Mouse (Mus musculus) liver, postnatal 0 days (tissue): Measurements from ENCODE around the gene Sema5a. TPM values are rescaled to one million over a fixed set of nuclear protein-coding genes. Genes with fewer than 3 reads are reported as not detected.

ENCODE experiments used
- ATAC-seq: fragments of 200-750 bp; cut with Nextera tagmentation; 2 replicates; pipeline ENCODE4 v1.8.0; 2017; ENCODE audit warnings: mild to moderate bottlenecking, moderate library complexity
- DNase-seq: peaks from one replicate; pipeline ENCODE4 v3.0.0-alpha.2; 2016
- H3K27ac ChIP-seq: fragments of 300-500 bp; sonication (generic); 2 replicates; pipeline ENCODE4 v1.5.1; 2014; ENCODE audit warnings: antibody characterized with exemption, moderate library complexity, mild to moderate bottlenecking, low read depth
- H3K27me3 ChIP-seq: fragments of 300-500 bp; sonication (generic); 2 replicates; pipeline ENCODE4 v1.6.1; 2014; ENCODE audit warnings: low read length, control low read depth, mixed read lengths; ENCODE audit not compliant: insufficient read depth
- H3K36me3 ChIP-seq: fragments of 300-500 bp; sonication (generic); replicated peaks from 2 replicates; pipeline ENCODE4 v1.6.1; 2014; ENCODE audit warnings: mild to moderate bottlenecking, control low read depth, low read length, moderate library complexity, mixed read lengths; ENCODE audit not compliant: insufficient read depth
- H3K4me1 ChIP-seq: fragments of 300-500 bp; sonication (generic); 2 replicates; pipeline ENCODE4 v1.6.1; 2014; ENCODE audit warnings: antibody characterized with exemption, mild to moderate bottlenecking, control low read depth; ENCODE audit not compliant: insufficient read depth
- H3K4me2 ChIP-seq: fragments of 300-500 bp; sonication (generic); 2 replicates; pipeline ENCODE4 v1.6.1; 2014; ENCODE audit warnings: low read depth, mild to moderate bottlenecking, low read length, moderate library complexity, mixed read lengths
- H3K4me3 ChIP-seq: fragments of 300-500 bp; sonication (generic); 2 replicates; pipeline ENCODE4 v1.5.1; 2014; ENCODE audit warnings: low read depth, low read length
- H3K9ac ChIP-seq: fragments of 300-500 bp; sonication (generic); replicated peaks from 2 replicates; pipeline ENCODE4 v1.6.1; 2014; ENCODE audit warnings: mild to moderate bottlenecking, moderate library complexity
- H3K9me3 ChIP-seq: fragments of 300-500 bp; sonication (generic); 2 replicates; pipeline ENCODE4 v1.6.1; 2016; ENCODE audit warnings: mild to moderate bottlenecking, control low read depth, low read length, mixed read lengths
- CTCF ChIP-seq: sonication (generic); IDR thresholded peaks from 2 replicates; pipeline ENCODE4 v1.5.1; 2016; ENCODE audit warnings: antibody characterized with exemption, low read depth
- EP300 ChIP-seq: IDR thresholded peaks from 2 replicates; pipeline ENCODE4 v1.6.1; 2016; ENCODE audit warnings: antibody characterized with exemption, low read depth, mild to moderate bottlenecking
- WGBS: fragments of 180-500 bp; shearing (Covaris S2); extraction: QIAGEN DNeasy Blood & Tissue Kit; methylation state at CpG from one replicate; pipeline ENCODE4 v1.1.7; 2014; ENCODE audit not compliant: insufficient replicate concordance; 5-methylcytosine and 5-hydroxymethylcytosine counted together
- polyA plus RNA-seq: library from polyadenylated mRNA; unstranded; fragments of >200 nt; fragmentation: Nextera tagmentation; extraction: Ambion mirVana; gene quantifications from 2 replicates; pipeline ENCODE4 v1.2.1, GENCODE M21; 2015

The Sema5a gene
- polyA plus RNA-seq, 1 experiment from 2014 or later = 0.36 TPM

DNA sequence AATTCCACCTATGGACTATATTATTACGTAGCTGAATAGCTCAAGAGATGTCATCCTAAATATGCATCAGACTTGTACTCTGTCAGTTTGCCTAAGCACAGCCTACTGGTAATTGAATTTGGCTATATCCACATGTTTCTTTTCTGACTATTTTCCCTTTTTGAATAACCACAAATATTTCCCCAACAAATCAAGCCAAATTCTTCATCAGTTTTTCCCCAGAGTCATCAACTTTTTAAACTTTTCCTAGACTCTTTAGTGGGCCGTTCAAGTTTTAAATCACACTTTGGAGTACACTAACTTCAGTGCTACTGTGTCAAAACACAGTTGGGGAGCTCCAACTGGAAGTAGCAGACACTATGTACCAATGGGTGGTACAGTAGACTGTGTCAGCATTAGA lies 448.4 kb downstream of the Sema5a start:
- H3K4me1 ChIP-seq = no peaks in the 10 kb centered on the region
- H3K27me3 ChIP-seq = no peaks in the 10 kb centered on the region
- H3K4me3 ChIP-seq = no peak overlapping the region
- WGBS = 80% methylated on average over 2 of the region's 2 CpGs
- H3K27ac ChIP-seq = no peak overlapping the region
- no peak overlapping the region for H3K4me2 ChIP-seq
- no peak overlapping the region for H3K9ac ChIP-seq
- no peaks in the 10 kb centered on the region for H3K36me3 ChIP-seq
- no peak for ATAC-seq
- H3K9me3 ChIP-seq = no peaks in the 10 kb centered on the region
- no peak for DNase-seq
- TF ChIP-seq CTCF (no peak), EP300 (no peak)

DNA sequence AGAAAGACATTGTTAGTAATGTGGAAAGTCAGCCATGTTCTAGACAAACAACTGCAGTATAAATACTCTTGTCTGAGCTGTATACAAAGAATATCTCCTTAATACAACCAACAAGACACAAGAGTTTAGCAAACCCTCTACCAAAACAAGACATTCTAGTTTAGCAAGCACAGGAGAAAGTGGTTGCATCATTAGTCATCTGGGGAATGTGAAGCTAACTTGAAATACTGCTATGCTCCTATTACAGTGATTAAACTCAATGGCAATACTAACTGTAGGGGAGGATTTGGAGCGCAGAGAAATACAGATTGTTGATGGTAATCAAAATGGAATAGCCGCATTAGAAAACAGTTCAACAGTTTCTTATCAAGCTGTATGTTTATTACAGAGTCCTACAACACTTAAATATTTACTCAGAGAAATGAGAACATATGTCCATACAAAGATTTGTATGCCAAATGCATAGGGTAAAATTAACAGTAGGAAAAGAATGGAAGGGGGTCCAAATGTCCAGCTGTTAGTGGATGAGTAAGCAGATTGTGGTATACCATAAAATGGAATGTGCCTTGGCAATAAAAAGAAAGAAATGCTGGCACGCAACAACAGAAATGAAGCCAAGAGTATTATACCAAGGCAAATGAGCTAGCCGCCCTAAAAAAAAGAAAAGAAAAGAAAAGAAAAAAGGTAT lies 472.8 kb downstream of the Sema5a start:
- no peaks in the 10 kb centered on the region for H3K27me3 ChIP-seq
- H3K9ac ChIP-seq = no peak overlapping the region
- 81% methylated on average over 4 of the region's 4 CpGs for WGBS
- TF ChIP-seq CTCF = no peak
- TF ChIP-seq EP300 = no peak
- DNase-seq = no peak
- H3K9me3 ChIP-seq = no peaks in the 10 kb centered on the region
- no peaks in the 10 kb centered on the region for H3K4me1 ChIP-seq
- H3K4me2 ChIP-seq = no peak overlapping the region
- no peak overlapping the region for H3K4me3 ChIP-seq
- H3K27ac ChIP-seq = no peak overlapping the region
- ATAC-seq = no peak
- H3K36me3 ChIP-seq = no peaks in the 10 kb centered on the region

DNA sequence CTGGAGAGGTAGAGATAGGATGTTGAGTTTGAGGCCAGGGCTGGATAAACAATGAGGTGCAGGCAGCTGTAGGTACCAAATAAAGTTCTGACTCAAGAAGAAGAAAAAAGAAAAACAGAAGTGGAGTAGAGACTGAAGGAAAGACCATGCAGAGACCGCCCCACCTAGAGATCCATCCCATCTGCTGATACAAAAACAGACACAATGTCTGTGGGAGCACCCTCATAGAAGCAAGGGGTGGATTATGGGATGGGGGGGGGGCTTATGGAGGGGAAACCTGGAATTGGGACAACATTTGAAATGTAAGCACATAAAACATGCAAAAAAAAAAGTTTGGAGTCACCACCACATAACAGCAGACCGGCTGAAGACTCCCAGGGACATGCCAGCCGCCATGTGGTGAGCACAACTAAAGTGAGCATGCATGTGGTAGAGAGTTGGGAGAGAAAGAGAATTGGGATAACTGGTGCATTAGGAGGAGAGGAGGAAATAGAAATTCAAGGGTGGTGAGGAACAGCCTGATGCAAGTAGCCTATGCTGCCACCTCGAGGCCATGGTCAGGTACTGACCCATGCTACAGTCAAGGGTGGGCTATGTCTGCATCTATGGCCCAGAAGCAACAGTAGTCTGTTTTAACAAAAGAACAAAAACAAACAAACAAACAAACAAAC lies 473.8 kb downstream of the Sema5a start:
- no peak overlapping the region for H3K9ac ChIP-seq
- H3K4me2 ChIP-seq = no peak overlapping the region
- H3K4me3 ChIP-seq = no peak overlapping the region
- H3K36me3 ChIP-seq = no peaks in the 10 kb centered on the region
- no peaks in the 10 kb centered on the region for H3K4me1 ChIP-seq
- no peak for ATAC-seq
- peak; percentile 41 for DNase-seq
- TF ChIP-seq EP300 = no peak
- peak; percentile 81 for TF ChIP-seq CTCF
- no peaks in the 10 kb centered on the region for H3K9me3 ChIP-seq
- no peak overlapping the region for H3K27ac ChIP-seq
- H3K27me3 ChIP-seq = no peaks in the 10 kb centered on the region
- WGBS = 38% methylated on average over 4 of the region's 4 CpGs

DNA sequence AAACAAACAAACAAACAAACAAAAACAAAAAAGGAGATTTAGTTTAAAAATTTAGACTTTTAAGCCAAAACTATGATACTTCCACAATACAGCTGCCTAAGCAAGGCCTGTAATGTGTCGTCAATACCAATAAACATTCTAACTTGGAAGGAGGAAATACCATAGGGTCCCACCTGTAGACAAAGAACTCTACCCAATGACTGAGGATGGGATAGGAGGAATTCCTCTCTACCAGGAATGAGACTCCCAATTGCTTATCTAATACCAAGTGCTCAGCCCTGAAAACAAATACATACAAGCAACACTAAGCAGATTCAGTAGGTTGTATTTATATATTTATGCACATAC lies 474.3 kb downstream of the Sema5a start:
- Histone ChIP-seq H3K9ac (no peak overlapping the region), H3K9me3 (no peaks in the 10 kb centered on the region), H3K4me1 (no peaks in the 10 kb centered on the region), H3K27me3 (no peaks in the 10 kb centered on the region), H3K4me3 (no peak overlapping the region), H3K36me3 (no peaks in the 10 kb centered on the region), H3K27ac (no peak overlapping the region), H3K4me2 (no peak overlapping the region)
- no peak for ATAC-seq
- TF ChIP-seq CTCF = no peak
- TF ChIP-seq EP300 = no peak
- 76% methylated on average over 1 of the region's 1 CpGs for WGBS
- DNase-seq = no peak

DNA sequence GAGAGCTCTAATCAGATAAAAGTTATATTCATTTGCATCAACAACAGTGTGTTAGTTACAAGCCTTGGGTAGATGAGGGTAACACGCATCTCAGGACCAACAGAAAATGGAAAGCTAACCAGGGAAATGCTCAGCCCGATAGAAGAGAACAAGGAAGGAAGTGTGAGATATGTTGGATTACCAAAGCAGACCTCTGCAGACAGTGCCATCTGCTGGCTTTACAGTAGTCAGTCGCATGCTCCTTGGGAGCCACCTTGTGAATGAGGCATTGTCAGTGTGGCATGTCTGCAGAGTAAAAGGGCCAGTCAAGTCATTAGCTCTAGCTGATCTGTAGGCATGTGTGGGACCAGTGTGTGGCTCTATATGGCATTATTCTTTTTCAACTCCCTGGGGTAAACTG lies 486.2 kb downstream of the Sema5a start:
- DNase-seq (no peak), ATAC-seq (no peak)
- H3K4me1 ChIP-seq = no peaks in the 10 kb centered on the region

More for the DNA sequence above, 486.2 kb downstream of the Sema5a start:
- H3K4me3 ChIP-seq = no peak overlapping the region
- no peaks in the 10 kb centered on the region for H3K27me3 ChIP-seq
- H3K27ac ChIP-seq = no peak overlapping the region
- WGBS = 12% methylated on average over 3 of the region's 3 CpGs
- no peaks in the 10 kb centered on the region for H3K9me3 ChIP-seq
- TF ChIP-seq CTCF (peak; percentile 57), EP300 (no peak)
- no peak overlapping the region for H3K9ac ChIP-seq
- no peak overlapping the region for H3K4me2 ChIP-seq
- H3K36me3 ChIP-seq = no peaks in the 10 kb centered on the region

Other genes starting within 250 kb of the Sema5a start
- gene Tas2r119, start 67.5 kb upstream of the Sema5a start, polyA plus RNA-seq = not detected in 2 replicates